Mouse (Mus musculus): ENCODE measurements at regions not wholly inside any gene's neighbourhood (a gene's known extent, or its start where the extent isn't known, plus 50 kb on each side); places are given as distances from the start of the nearest gene placed in this dataset.

DNA sequence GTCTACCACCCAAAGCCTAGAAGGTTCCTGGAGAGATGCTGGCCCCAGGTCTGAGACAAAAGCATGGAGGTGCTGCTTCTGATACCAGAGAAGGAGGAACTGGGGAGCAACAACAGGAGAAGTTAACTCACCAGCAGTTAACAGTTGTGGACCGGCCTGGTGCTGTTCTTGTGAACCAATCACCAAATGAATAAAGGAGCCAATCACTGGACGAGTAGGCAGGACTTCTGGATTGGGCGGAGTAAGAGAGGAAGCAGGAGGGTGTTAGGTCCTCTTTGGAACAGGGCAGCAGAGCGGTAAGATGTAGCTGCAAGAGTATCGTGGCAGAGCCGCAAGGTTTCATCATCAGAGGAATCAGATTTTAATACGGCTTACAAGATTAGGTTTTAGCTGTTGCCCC, 57.7 kb upstream of the Elovl6 start:
- no peaks in the 10 kb centered on the region for H3K36me3 ChIP-seq (ENCODE audit: insufficient read depth, low read length)
- peak overlapping the region; percentile 63 for H3K4me3 ChIP-seq (replicated peaks; ENCODE audit: low read length)
- peaks cover 6% of the 10 kb centered on the region; the same call in 1 of the 2 replicates for H3K9me3 ChIP-seq (ENCODE audit: low read length)
- H3K4me1 ChIP-seq (replicated peaks; ENCODE audit: low read depth, low read length), result 0 out of 2 replicates have a peak, but pooled peaks cover 6% of the 10 kb centered on the region
- TF ChIP-seq NANOG (IDR thresholded peaks at IDR 0.05; ENCODE audit: borderline replicate concordance, low read length) (no peak), POU5F1 (IDR thresholded peaks at IDR 0.05; ENCODE audit: borderline replicate concordance, low read length) (no peak), CTCF (conservative IDR thresholded peaks at IDR 0.05; ENCODE audit: low read length) (no peak)
- no peaks in the 10 kb centered on the region for H3K27me3 ChIP-seq (ENCODE audit: insufficient read depth, low read length)

DNA sequence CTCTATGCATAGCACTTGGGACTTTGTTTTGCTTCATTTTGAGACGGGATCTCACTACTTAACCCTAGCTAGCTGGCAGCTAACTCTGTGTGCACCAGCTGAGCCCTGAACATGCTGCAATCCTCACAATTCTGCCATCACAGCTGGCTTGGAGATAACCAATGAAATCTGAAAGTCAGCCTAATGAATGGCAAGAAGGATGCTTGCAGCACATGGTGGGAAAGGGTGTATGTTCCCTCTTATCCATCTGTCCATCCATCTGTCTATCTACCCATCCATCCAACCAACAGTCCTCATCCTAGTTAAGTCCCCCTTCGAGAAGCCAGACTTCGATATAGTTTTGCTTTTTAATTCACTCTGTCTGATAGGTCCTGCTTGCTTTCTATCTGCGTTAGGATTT, 55.9 kb upstream of the Elovl6 start:
- H3K4me3 ChIP-seq (replicated peaks; ENCODE audit: low read length), result no peak overlapping the region
- H3K4me1 ChIP-seq (replicated peaks; ENCODE audit: low read depth, low read length), result 0 out of 2 replicates have a peak, but pooled peaks cover 6% of the 10 kb centered on the region
- H3K27me3 ChIP-seq (ENCODE audit: insufficient read depth, low read length), result no peaks in the 10 kb centered on the region
- H3K36me3 ChIP-seq (ENCODE audit: insufficient read depth, low read length), result no peaks in the 10 kb centered on the region
- TF ChIP-seq POU5F1 (IDR thresholded peaks at IDR 0.05; ENCODE audit: borderline replicate concordance, low read length) (no peak), CTCF (conservative IDR thresholded peaks at IDR 0.05; ENCODE audit: low read length) (no peak), NANOG (IDR thresholded peaks at IDR 0.05; ENCODE audit: borderline replicate concordance, low read length) (no peak)
- peaks cover 20% of the 10 kb centered on the region for H3K9me3 ChIP-seq (ENCODE audit: low read length)

DNA sequence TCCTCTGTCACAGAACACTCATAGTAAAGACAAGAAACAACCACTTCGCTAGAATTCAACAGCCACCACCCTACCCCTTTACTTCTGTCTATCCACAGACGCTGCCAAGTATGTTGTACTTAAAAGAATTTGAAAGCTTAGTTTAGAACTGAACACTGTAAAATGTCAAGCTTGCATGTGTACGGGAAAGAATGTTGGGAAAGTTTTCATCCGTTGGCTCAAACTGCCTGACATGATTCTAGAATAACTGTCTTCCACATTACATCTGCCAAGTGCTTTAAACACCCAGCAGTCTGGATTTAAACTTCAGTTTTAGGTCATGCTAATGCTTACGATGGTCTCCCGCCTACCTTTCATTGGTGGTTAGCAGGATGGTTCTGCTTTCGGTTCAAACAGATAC, 54.1 kb upstream of the Elovl6 start:
- H3K9me3 ChIP-seq (ENCODE audit: low read length), result peaks cover 20% of the 10 kb centered on the region
- peaks cover 7% of the 10 kb centered on the region; the same call in 1 of the 2 replicates for H3K4me1 ChIP-seq (replicated peaks; ENCODE audit: low read depth, low read length)
- TF ChIP-seq CTCF (conservative IDR thresholded peaks at IDR 0.05; ENCODE audit: low read length) (no peak), NANOG (IDR thresholded peaks at IDR 0.05; ENCODE audit: borderline replicate concordance, low read length) (no peak), POU5F1 (IDR thresholded peaks at IDR 0.05; ENCODE audit: borderline replicate concordance, low read length) (no peak)
- H3K4me3 ChIP-seq (replicated peaks; ENCODE audit: low read length), result no peak overlapping the region
- H3K27me3 ChIP-seq (ENCODE audit: insufficient read depth, low read length), result no peaks in the 10 kb centered on the region
- no peaks in the 10 kb centered on the region for H3K36me3 ChIP-seq (ENCODE audit: insufficient read depth, low read length)

DNA sequence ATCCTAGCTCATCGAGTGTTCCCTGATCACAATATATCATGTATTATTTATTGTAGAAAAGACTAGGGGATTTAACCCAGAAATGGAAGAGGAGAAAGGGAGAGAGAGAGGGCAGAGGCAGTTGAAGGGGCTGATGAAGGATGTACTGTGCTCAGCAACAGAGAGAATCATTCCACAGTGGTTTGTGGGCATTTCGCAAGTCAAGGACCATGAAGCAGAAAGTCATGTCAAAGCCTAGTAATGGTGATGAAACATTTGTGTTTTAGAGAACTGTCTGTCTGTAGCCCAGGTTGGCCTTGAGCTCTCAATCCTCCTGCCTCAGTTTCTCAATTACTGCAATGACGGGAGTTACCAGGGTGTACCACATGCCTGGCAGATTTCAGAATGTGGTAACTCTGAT, 50.9 kb upstream of the Elovl6 start:
- no peak for TF ChIP-seq NANOG (IDR thresholded peaks at IDR 0.05; ENCODE audit: borderline replicate concordance, low read length)
- Histone ChIP-seq H3K36me3 (ENCODE audit: insufficient read depth, low read length) (no peaks in the 10 kb centered on the region), H3K9me3 (ENCODE audit: low read length) (peaks cover 14% of the 10 kb centered on the region), H3K4me1 (replicated peaks; ENCODE audit: low read depth, low read length) (peaks cover 3% of the 10 kb centered on the region; the same call in 1 of the 2 replicates), H3K27me3 (ENCODE audit: insufficient read depth, low read length) (no peaks in the 10 kb centered on the region), H3K4me3 (replicated peaks; ENCODE audit: low read length) (no peak overlapping the region)

Measured in E14TG2a.4 (cell line).